Mouse (Mus musculus) common myeloid progenitor, adult 5-6 weeks (primary cell): ENCODE measurements around the gene Fstl4. TPM values are rescaled to one million over a fixed set of nuclear protein-coding genes. Genes with fewer than 3 reads are reported as not detected.

Experiments
- ATAC-seq: replicated peaks from 2 replicates; pipeline ENCODE4 v1.8.0; 2016; ENCODE audit warnings: low read depth, mild to moderate bottlenecking, moderate TSS enrichment, inconsistent platforms; ENCODE audit not compliant: poor library complexity, severe bottlenecking
- total RNA-seq: library from RNA; stranded (forward); fragments of 200-1000, 187-1606 nt; gene quantifications from 2 replicates; pipeline ENCODE4 v1.2.3, GENCODE M21; 2017

Gene Fstl4
- total RNA-seq, 1 experiment from 2014 or later, result not detected

- ATAC-seq, result no peak
Measured at GRCm38 (mm10) chr11:53116356-53116755, 351.9 kb downstream of the Fstl4 start.

GRCm38 (mm10) chr11:53118226-53118965, 354.0 kb downstream of the Fstl4 start:
- no peak for ATAC-seq

- ATAC-seq, result no peak
Measured at GRCm38 (mm10) chr11:53119966-53120365, 355.5 kb downstream of the Fstl4 start.

DNA sequence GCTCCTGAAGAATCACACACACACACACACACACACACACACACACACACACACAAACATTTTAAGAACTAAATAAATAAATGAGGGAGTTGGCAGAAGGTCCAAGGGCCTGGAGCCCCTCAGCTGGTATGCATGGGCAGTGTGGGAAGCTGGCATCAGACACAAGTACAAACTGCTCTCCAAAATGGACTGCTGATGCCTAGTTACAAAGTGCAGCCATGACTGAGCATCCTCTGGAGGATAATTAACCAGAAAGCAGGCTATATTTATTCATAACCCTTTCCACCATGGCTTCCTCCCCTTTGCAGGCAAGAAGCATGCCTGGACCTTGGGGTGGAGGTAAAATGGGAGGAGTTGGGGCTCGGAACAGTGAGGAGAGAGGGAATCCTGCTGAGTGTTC, 356.8 kb downstream of the Fstl4 start:
- no peak for ATAC-seq

- no peak for ATAC-seq
Measured at GRCm38 (mm10) chr11:53124799-53125198, 360.4 kb downstream of the Fstl4 start.

- no peak for ATAC-seq
Measured at GRCm38 (mm10) chr11:53126660-53127059, 362.2 kb downstream of the Fstl4 start.

DNA sequence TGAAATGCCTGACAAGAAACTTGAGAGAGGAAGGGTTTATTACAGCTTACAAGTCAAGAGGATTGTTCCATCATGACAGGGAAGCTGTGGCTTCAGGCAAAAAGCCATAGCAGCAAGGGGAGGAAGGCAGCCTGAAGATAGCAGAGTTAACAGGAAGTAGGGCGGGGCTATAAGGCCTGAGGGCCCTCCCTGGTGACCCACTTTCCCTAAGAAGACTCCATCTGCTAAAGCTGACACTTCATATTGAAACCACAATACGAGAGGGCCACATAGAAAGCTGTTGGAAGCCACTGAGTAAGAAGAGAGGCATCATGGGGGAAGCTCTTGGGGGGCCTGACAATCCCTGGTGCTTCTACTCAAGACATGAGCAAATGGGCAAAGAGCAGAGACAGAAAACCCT, 364.2 kb downstream of the Fstl4 start:
- ATAC-seq, result 0 out of 2 replicates have a peak, but pooled peaks have one; percentile 36

DNA sequence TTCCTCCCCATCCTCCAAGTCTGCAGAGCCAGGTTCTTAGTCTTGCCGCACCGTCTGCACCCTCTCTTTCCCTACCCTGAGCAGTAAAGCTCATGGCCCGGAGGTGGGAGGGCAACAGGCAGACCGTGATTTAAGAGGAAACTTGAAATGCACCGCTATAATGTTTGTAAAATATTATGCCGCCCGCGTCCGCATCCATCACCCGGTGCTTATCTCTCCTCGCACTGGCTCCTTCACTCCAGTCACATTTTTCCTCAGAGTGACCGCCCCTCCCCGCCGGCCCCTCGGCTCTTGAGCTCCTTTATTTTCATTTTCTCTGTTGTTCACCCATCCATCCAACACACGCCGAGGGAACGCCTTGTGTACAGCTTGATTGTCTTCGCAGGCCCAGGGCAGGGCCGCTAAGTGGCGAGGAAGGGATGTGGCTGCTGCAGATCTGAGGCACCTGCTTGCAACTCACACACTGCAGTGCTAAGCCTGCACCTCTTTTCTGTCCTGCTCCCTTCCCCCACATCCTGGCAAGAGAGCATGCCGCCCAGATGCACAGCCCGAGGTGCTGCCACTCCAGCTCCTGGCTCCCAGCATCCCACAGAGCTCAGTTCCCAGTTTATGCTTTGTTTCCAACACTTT, 368.1 kb downstream of the Fstl4 start:
- ATAC-seq, result no peak

- no peak for ATAC-seq
Measured at GRCm38 (mm10) chr11:53136371-53136770, 371.9 kb downstream of the Fstl4 start.

- no peak for ATAC-seq
Measured at GRCm38 (mm10) chr11:53137381-53137780, 372.9 kb downstream of the Fstl4 start.

GRCm38 (mm10) chr11:53138212-53138611, 373.8 kb downstream of the Fstl4 start:
- peak; percentile 62; the same call in 1 of the 2 replicates for ATAC-seq

- no peak for ATAC-seq
Measured at GRCm38 (mm10) chr11:53139666-53140065, 375.2 kb downstream of the Fstl4 start.

DNA sequence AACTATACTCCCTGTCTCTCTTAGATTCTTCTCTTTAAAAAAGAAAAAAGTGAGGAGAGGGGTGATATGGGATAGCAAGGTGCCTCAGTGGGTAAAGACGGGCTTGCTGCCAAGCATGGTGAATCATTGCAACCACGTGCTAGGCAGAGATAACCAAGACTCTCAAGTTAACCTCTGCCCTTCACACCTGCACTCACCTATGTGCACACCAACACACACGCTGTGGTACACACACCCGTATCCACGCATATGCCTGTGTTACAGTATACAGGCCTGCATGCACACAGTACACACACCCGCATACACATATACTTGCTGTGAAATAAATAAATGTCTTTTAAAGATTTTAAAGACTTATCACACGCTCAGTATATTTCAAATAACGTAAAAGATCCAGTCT, 375.8 kb downstream of the Fstl4 start:
- 0 out of 2 replicates have a peak, but pooled peaks have one; percentile 8 for ATAC-seq

- ATAC-seq, result no peak
Measured at GRCm38 (mm10) chr11:53140722-53141400, 376.4 kb downstream of the Fstl4 start.

GRCm38 (mm10) chr11:53143522-53143921, 379.1 kb downstream of the Fstl4 start:
- ATAC-seq, result no peak

- ATAC-seq, result no peak
Measured at GRCm38 (mm10) chr11:53144506-53144905, 380.1 kb downstream of the Fstl4 start.

DNA sequence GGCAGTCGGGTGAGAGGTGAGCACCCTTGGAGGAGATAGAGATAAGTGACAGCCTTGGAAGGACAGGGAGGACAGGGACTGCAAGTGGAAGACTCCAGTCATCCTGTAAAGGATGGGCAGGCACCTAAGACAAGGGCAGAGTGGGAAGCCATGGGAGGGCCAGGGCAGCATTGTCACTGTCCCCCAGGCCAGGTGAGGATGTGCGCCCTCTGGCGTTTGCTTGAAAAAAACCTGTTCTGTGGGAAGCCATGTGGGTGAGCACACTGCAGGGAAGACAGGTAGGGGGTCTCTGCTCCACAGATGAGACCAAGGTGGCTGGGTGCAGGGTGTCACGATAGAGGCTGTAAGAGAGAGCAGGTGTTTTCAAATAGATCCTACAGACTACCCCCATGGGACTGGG, 381.9 kb downstream of the Fstl4 start:
- peak; percentile 60; the same call in 1 of the 2 replicates for ATAC-seq

DNA sequence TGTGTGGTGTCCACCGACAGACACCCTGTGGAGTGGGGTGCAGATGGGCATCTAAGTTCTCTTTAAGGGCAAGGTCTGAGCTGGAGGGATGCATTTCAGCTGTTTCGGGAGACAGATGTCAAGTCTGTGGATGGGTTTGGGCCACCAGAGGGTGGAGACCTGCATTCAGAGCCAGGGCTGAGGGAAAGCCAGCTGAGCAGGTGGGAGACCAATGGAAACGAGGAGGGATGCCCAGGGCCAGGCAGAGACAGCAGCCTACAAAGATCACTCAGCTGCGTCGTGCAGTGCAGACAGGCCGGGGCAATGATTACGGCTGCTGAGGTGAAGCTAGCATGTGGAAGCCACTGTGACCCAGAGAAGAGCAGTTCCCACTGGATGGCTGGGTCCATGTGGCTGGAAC, 392.0 kb downstream of the Fstl4 start:
- no peak for ATAC-seq

GRCm38 (mm10) chr11:53157621-53158259, 393.3 kb downstream of the Fstl4 start:
- no peak for ATAC-seq

- ATAC-seq, result no peak
Measured at GRCm38 (mm10) chr11:53162385-53162784, 398.0 kb downstream of the Fstl4 start.

GRCm38 (mm10) chr11:53166478-53166877, 402.0 kb downstream of the Fstl4 start:
- no peak for ATAC-seq
